Mouse (Mus musculus) MEL (cell line): ENCODE results near the gene Rrad.

Experiments used
- CTCF ChIP-seq, 3 experiments: IDR thresholded peaks in 2 of 3; conservative IDR thresholded peaks in 1 of 3; 2 replicates each; pipeline ENCODE4 v1.5.1; 2011 to 2012; ENCODE audit warnings: low read length in 3 of 3, low read depth in 2 of 3, mild to moderate bottlenecking in 2 of 3, improper control_type of control experiment in 1 of 3, inconsistent platforms in 1 of 3, mixed read lengths in 1 of 3, moderate library complexity in 1 of 3; ENCODE audit not compliant: control insufficient read depth in 1 of 3, insufficient read depth in 1 of 3, poor library complexity in 1 of 3, severe bottlenecking in 1 of 3
- EP300 ChIP-seq, 2 experiments: IDR thresholded peaks; 2 replicates each; pipeline ENCODE4 v1.6.1; 2011; ENCODE audit warnings: improper control_type of control experiment in 2 of 2, low read length in 2 of 2, low read depth in 1 of 2, mild to moderate bottlenecking in 1 of 2
- MAX ChIP-seq: IDR thresholded peaks from 2 replicates; pipeline ENCODE4 v1.6.1; 2011; ENCODE audit warnings: low read length, improper control_type of control experiment
- POLR2A ChIP-seq, 2 experiments: IDR thresholded peaks; 2 replicates each; pipeline ENCODE4 v1.6.1; 2011 to 2012; ENCODE audit warnings: low read length in 2 of 2, mild to moderate bottlenecking in 2 of 2, control low read depth in 1 of 2, improper control_type of control experiment in 1 of 2, low read depth in 1 of 2, moderate library complexity in 1 of 2; ENCODE audit not compliant: control insufficient read depth in 1 of 2, insufficient read depth in 1 of 2, poor library complexity in 1 of 2
- TAL1 ChIP-seq: IDR thresholded peaks from 2 replicates; pipeline ENCODE4 v1.6.1; 2012; ENCODE audit warnings: mild to moderate bottlenecking, inconsistent platforms, low read length, moderate library complexity, mixed read lengths

GRCm38 (mm10) chr8:104602468-104603244, 28.5 kb downstream of the Rrad start:
- TF ChIP-seq TAL1 = no peak
- TF ChIP-seq MAX = no peak
- peak; percentile 90 to 98 (median 96) for TF ChIP-seq CTCF (IDR thresholded peaks at IDR 0.05 in 2 of 3, conservative IDR thresholded peaks at IDR 0.05 in 1 of 3; ENCODE audit: control insufficient read depth in 1 of 3, insufficient read depth in 1 of 3, low read depth in 2 of 3, low read length in 3 of 3, poor library complexity in 1 of 3, severe bottlenecking in 1 of 3)
- no peak for TF ChIP-seq EP300 (IDR thresholded peaks at IDR 0.05; ENCODE audit: low read depth in 1 of 2, low read length in 2 of 2)
- TF ChIP-seq POLR2A (IDR thresholded peaks at IDR 0.05; ENCODE audit: control insufficient read depth in 1 of 2, insufficient read depth in 1 of 2, low read depth in 1 of 2, low read length in 2 of 2, poor library complexity in 1 of 2) = no peak
